Mouse (Mus musculus): ENCODE results near the gene Ctsk. TPM values are rescaled to one million over a fixed set of nuclear protein-coding genes. Genes with fewer than 3 reads are reported as not detected.
"Not testable (repeated sequence)": the region's sequence is repeated elsewhere in the genome, so short reads cannot be mapped to it uniquely, and the experiment has no call there.

The Ctsk gene
- polyA plus RNA-seq, 1 experiment from 2014 or later, result 9.8 TPM

DNA sequence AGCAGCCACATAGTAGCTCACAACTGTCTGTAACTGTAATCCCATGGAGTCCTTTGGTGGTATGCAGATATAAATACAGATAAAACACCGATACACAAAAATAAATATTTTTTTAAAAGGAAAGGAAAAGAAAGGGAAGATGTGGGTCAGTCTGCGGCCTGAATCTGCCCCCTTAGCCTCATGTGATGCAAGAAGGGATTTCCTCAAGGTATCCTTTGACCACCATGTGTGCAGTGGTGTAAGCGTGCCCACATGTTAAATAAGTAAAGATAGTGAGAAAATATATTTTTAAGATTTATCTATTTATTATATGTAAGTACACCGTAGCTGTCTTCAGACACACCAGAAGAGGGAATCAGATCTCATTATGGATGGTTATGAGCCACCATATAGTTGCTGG, 40.8 kb downstream of the Ctsk start:
- 91% methylated on average over 4 of the region's 4 CpGs for WGBS
- Histone ChIP-seq H3K27ac (ENCODE audit: low read depth, low read length) (no peak overlapping the region), H3K4me2 (replicated peaks; ENCODE audit: low read depth) (no peak overlapping the region), H3K27me3 (replicated peaks; ENCODE audit: control insufficient read depth, insufficient read depth, low read length) (no peaks in the 10 kb centered on the region), H3K9ac (ENCODE audit: low read depth, low read length) (no peak overlapping the region), H3K4me3 (ENCODE audit: low read depth, low read length) (no peak overlapping the region), H3K4me1 (replicated peaks; ENCODE audit: control insufficient read depth, insufficient read depth, low read length) (no peaks in the 10 kb centered on the region), H3K36me3 (ENCODE audit: control insufficient read depth, insufficient read depth) (peaks cover 16% of the 10 kb centered on the region), H3K9me3 (ENCODE audit: control insufficient read depth) (no peaks in the 10 kb centered on the region)
- TF ChIP-seq CTCF (IDR thresholded peaks at IDR 0.05; ENCODE audit: low read depth), result no peak
- no peak for ATAC-seq

DNA sequence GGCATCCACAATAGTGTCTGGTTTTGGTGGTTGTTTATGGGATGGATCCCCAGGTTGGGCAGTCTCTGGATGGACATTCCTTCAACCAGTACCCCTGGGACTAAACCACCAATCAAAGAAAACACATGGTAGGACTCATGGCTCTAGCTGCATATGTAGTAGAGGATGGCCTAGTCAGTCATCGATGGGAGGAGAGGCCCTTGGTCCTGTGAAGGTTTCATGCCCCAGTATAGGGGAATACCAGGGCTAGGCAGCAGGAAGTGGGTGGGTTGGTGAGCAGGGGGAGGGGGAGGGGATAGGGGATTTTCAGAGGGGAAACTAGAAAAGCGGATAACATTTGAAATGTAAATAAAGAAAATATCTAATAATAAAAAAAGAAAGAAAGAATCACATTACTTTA, 42.1 kb downstream of the Ctsk start:
- H3K9ac ChIP-seq (ENCODE audit: low read depth, low read length); H3K4me3 ChIP-seq (ENCODE audit: low read depth, low read length); H3K4me2 ChIP-seq (replicated peaks; ENCODE audit: low read depth); H3K4me1 ChIP-seq (replicated peaks; ENCODE audit: control insufficient read depth, insufficient read depth, low read length); ATAC-seq; H3K9me3 ChIP-seq (ENCODE audit: control insufficient read depth); H3K27me3 ChIP-seq (replicated peaks; ENCODE audit: control insufficient read depth, insufficient read depth, low read length); H3K27ac ChIP-seq (ENCODE audit: low read depth, low read length): not testable (repeated sequence)
- 79% methylated on average over 2 of the region's 2 CpGs for WGBS
- peaks cover 16% of the 10 kb centered on the region for H3K36me3 ChIP-seq (ENCODE audit: control insufficient read depth, insufficient read depth)

DNA sequence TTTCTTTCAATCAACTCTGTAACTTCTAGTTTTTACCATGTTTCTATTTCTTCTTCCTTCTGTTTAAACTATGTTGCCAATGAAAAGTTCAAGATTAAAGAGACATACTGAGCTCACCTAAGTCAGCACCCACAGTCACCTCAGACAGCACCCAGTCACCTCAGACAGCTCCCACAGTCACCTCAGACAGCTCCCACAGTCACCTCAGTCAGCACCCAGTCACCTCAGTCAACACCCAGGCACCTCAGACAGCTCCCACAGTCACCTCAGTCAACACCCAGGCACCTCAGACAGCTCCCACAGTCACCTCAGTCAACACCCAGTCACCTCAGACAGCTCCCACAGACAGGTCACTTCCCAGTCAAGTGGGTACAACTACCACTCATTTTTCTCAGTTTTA, 43.1 kb downstream of the Ctsk start:
- no peak for TF ChIP-seq CTCF (IDR thresholded peaks at IDR 0.05; ENCODE audit: low read depth)
- no peaks in the 10 kb centered on the region for H3K4me1 ChIP-seq (replicated peaks; ENCODE audit: control insufficient read depth, insufficient read depth, low read length)
- H3K9me3 ChIP-seq (ENCODE audit: control insufficient read depth), result no peaks in the 10 kb centered on the region
- H3K4me3 ChIP-seq (ENCODE audit: low read depth, low read length), result no peak overlapping the region
- no peak overlapping the region for H3K9ac ChIP-seq (ENCODE audit: low read depth, low read length)
- no peaks in the 10 kb centered on the region for H3K27me3 ChIP-seq (replicated peaks; ENCODE audit: control insufficient read depth, insufficient read depth, low read length)
- no peak overlapping the region for H3K4me2 ChIP-seq (replicated peaks; ENCODE audit: low read depth)
- H3K36me3 ChIP-seq (ENCODE audit: control insufficient read depth, insufficient read depth), result peaks cover 16% of the 10 kb centered on the region
- no peak overlapping the region for H3K27ac ChIP-seq (ENCODE audit: low read depth, low read length)
- ATAC-seq, result no peak

GRCm38 (mm10) chr3:95542981-95543380, 43.9 kb downstream of the Ctsk start:
- Histone ChIP-seq H3K4me2 (replicated peaks; ENCODE audit: low read depth) (no peak overlapping the region), H3K4me3 (ENCODE audit: low read depth, low read length) (no peak overlapping the region), H3K4me1 (replicated peaks; ENCODE audit: control insufficient read depth, insufficient read depth, low read length) (no peaks in the 10 kb centered on the region), H3K9me3 (ENCODE audit: control insufficient read depth) (no peaks in the 10 kb centered on the region), H3K36me3 (ENCODE audit: control insufficient read depth, insufficient read depth) (peaks cover 16% of the 10 kb centered on the region), H3K9ac (ENCODE audit: low read depth, low read length) (no peak overlapping the region), H3K27ac (ENCODE audit: low read depth, low read length) (no peak overlapping the region), H3K27me3 (replicated peaks; ENCODE audit: control insufficient read depth, insufficient read depth, low read length) (no peaks in the 10 kb centered on the region)
- TF ChIP-seq CTCF (IDR thresholded peaks at IDR 0.05; ENCODE audit: low read depth), result no peak
- ATAC-seq, result no peak
- 63% methylated on average over 7 of the region's 7 CpGs for WGBS

DNA sequence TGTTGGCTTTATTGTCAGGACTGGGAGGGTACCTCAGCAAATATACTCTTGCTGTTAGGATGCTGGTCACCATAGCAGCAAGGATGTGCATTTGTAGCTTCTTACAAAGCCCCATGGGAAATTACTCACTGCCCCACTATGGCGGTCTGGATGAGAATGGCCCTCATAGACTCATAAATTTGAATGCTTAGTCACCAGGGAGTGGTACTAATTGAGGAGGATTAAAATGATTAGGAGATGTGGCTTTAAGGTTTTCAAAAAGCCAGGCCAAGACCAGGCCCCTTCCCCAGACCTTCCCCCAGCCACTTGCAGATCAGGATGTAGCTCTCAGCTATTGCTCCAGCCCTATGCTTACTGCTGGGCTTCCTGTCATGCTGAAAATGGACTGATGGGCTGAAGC, 51.1 kb downstream of the Ctsk start:
- Histone ChIP-seq H3K36me3 (ENCODE audit: control insufficient read depth, insufficient read depth) (no peaks in the 10 kb centered on the region; the same call in 1 of the 2 replicates), H3K27ac (ENCODE audit: low read depth, low read length) (no peak overlapping the region), H3K9ac (ENCODE audit: low read depth, low read length) (no peak overlapping the region), H3K4me2 (replicated peaks; ENCODE audit: low read depth) (no peak overlapping the region), H3K4me1 (replicated peaks; ENCODE audit: control insufficient read depth, insufficient read depth, low read length) (no peaks in the 10 kb centered on the region), H3K4me3 (ENCODE audit: low read depth, low read length) (no peak overlapping the region), H3K9me3 (ENCODE audit: control insufficient read depth) (no peaks in the 10 kb centered on the region), H3K27me3 (replicated peaks; ENCODE audit: control insufficient read depth, insufficient read depth, low read length) (no peaks in the 10 kb centered on the region)
- TF ChIP-seq CTCF (IDR thresholded peaks at IDR 0.05; ENCODE audit: low read depth), result no peak
- no peak for ATAC-seq
- 77% methylated on average over 1 of the region's 1 CpGs for WGBS

DNA sequence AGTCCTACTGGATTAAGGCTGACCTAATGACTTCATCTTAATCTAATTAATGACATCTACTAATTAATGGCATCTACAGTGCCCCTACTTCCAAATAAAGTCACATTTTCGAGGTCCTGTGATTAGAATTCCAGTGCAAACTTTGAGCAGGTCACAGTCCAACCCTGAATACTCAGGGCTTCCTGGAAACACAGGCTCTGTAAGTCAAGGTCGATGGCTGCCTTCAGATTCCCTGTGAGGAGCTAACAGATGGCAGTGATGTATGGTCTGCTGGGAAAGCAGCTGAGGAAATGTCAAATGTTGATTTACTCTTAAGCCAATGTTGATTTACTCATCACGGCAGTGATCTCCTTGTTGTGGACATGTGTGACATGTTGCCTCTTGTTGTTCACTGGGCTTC, 54.9 kb downstream of the Ctsk start:
- Histone ChIP-seq H3K4me2 (replicated peaks; ENCODE audit: low read depth) (no peak overlapping the region), H3K27ac (ENCODE audit: low read depth, low read length) (no peak overlapping the region), H3K9ac (ENCODE audit: low read depth, low read length) (no peak overlapping the region), H3K4me1 (replicated peaks; ENCODE audit: control insufficient read depth, insufficient read depth, low read length) (no peaks in the 10 kb centered on the region), H3K36me3 (ENCODE audit: control insufficient read depth, insufficient read depth) (no peaks in the 10 kb centered on the region; the same call in 1 of the 2 replicates), H3K27me3 (replicated peaks; ENCODE audit: control insufficient read depth, insufficient read depth, low read length) (no peaks in the 10 kb centered on the region), H3K9me3 (ENCODE audit: control insufficient read depth) (no peaks in the 10 kb centered on the region), H3K4me3 (ENCODE audit: low read depth, low read length) (no peak overlapping the region)
- no peak for TF ChIP-seq CTCF (IDR thresholded peaks at IDR 0.05; ENCODE audit: low read depth)
- no peak for ATAC-seq
- 21% methylated on average over 3 of the region's 3 CpGs for WGBS

Other genes with a start within 250 kb of the Ctsk start
- gene Bnipl, start 248.1 kb upstream of the Ctsk start, polyA plus RNA-seq (2015; fragmentation: Nextera tagmentation; extraction: Ambion mirVana), result not detected in 2 replicates
- gene Mindy1, start 217.9 kb upstream of the Ctsk start, polyA plus RNA-seq (2015; fragmentation: Nextera tagmentation; extraction: Ambion mirVana), result 36.4 and 38.0 TPM in 2 replicates
- 9.2 and 10.1 TPM in 2 replicates for gene Prune1, start 217.2 kb upstream of the Ctsk start, polyA plus RNA-seq (2015; fragmentation: Nextera tagmentation; extraction: Ambion mirVana)
- 2.0 and 2.3 TPM in 2 replicates for gene Anxa9, start 192.1 kb upstream of the Ctsk start, polyA plus RNA-seq (2015; fragmentation: Nextera tagmentation; extraction: Ambion mirVana)
- gene Cers2, start 184.5 kb upstream of the Ctsk start, polyA plus RNA-seq (2015; fragmentation: Nextera tagmentation; extraction: Ambion mirVana), result 109 and 120 TPM in 2 replicates
- 7.5 and 7.7 TPM in 2 replicates for gene Setdb1, start 142.1 kb upstream of the Ctsk start, polyA plus RNA-seq (2015; fragmentation: Nextera tagmentation; extraction: Ambion mirVana)
- not detected in 2 replicates for gene 4930558C23Rik, start 96.4 kb upstream of the Ctsk start, polyA plus RNA-seq (2015; fragmentation: Nextera tagmentation; extraction: Ambion mirVana)
- 11.7 and 13.4 TPM in 2 replicates for gene Arnt, start 64.9 kb upstream of the Ctsk start, polyA plus RNA-seq (2015; fragmentation: Nextera tagmentation; extraction: Ambion mirVana)
- gene Ctss, start 27.5 kb downstream of the Ctsk start, polyA plus RNA-seq (2015; fragmentation: Nextera tagmentation; extraction: Ambion mirVana), result 195 and 202 TPM in 2 replicates
- gene Hormad1, start 60.4 kb downstream of the Ctsk start, polyA plus RNA-seq (2015; fragmentation: Nextera tagmentation; extraction: Ambion mirVana), result not detected in 2 replicates
- 26.9 and 27.6 TPM in 2 replicates for gene Golph3l, start 89.7 kb downstream of the Ctsk start, polyA plus RNA-seq (2015; fragmentation: Nextera tagmentation; extraction: Ambion mirVana)
- gene Ensa, start 125.7 kb downstream of the Ctsk start, polyA plus RNA-seq (2015; fragmentation: Nextera tagmentation; extraction: Ambion mirVana), result 44.0 and 48.2 TPM in 2 replicates
- gene Mcl1, start 159.5 kb downstream of the Ctsk start, polyA plus RNA-seq (2015; fragmentation: Nextera tagmentation; extraction: Ambion mirVana), result 52.4 and 53.3 TPM in 2 replicates
- 3.2 and 3.8 TPM in 2 replicates for gene Adamtsl4, start 188.7 kb downstream of the Ctsk start, polyA plus RNA-seq (2015; fragmentation: Nextera tagmentation; extraction: Ambion mirVana)
- gene Ecm1, start 240.3 kb downstream of the Ctsk start, polyA plus RNA-seq (2015; fragmentation: Nextera tagmentation; extraction: Ambion mirVana), result 35.8 and 39.1 TPM in 2 replicates